Mouse (Mus musculus): Measurements from ENCODE around the gene Erlec1.

- TF ChIP-seq POLR2A (IDR thresholded peaks at IDR 0.05; ENCODE audit: low read depth, low read length) (no peak), CTCF (IDR thresholded peaks at IDR 0.05; ENCODE audit: extremely low read depth, insufficient read depth, insufficient read length, insufficient replicate concordance) (no peak)
These were observed 25.6 kb downstream of the Erlec1 start for GRCm38 (mm10) chr11:30928498-30928897.

Measured in spleen, adult 2 months (tissue).